Mouse (Mus musculus): ENCODE measurements around the gene Atp5j2. TPM values are rescaled to one million over a fixed set of nuclear protein-coding genes. Genes with fewer than 3 reads are reported as not detected.
"Not testable (repeated sequence)": the region's sequence is repeated elsewhere in the genome, so short reads cannot be mapped to it uniquely, and the experiment has no call there.

The Atp5j2 gene
- polyA plus RNA-seq, 2 experiments: 190 to 454 TPM

- Histone ChIP-seq H3K4me3 (ENCODE audit: insufficient read depth in 1 of 2, low read depth in 2 of 2, low read length in 2 of 2) (no peak overlapping the region), H3K4me2 (ENCODE audit: low read depth) (no peak overlapping the region), H3K9ac (replicated peaks) (no peak overlapping the region), H3K27me3 (ENCODE audit: control insufficient read depth, insufficient read depth, low read length) (no peaks in the 10 kb centered on the region), H3K27ac (no peak overlapping the region), H3K36me3 (replicated peaks; ENCODE audit: control insufficient read depth, insufficient read depth, low read depth) (no peaks in the 10 kb centered on the region; the same call in none of the 2 replicates), H3K4me1 (replicated peaks; ENCODE audit: control insufficient read depth in 2 of 2, insufficient read depth in 2 of 2, low read length in 1 of 2) (0 out of 4 replicates have a peak, but pooled peaks cover 0 to 2% of the 10 kb centered on the region in 2 experiments), H3K9me3 (ENCODE audit: control insufficient read depth, low read length) (no peaks in the 10 kb centered on the region)
- 89% methylated on average over 4 of the region's 4 CpGs for WGBS (ENCODE audit: insufficient replicate concordance)
- DNase-seq (ENCODE audit: low read depth in 3 of 3, low spot score in 3 of 3) (no peak), ATAC-seq (ENCODE audit: insufficient read depth) (no peak)
- TF ChIP-seq EP300 (IDR thresholded peaks at IDR 0.05; ENCODE audit: low read depth) (no peak), CTCF (IDR thresholded peaks at IDR 0.05; ENCODE audit: low read depth) (no peak)
Measured at GRCm38 (mm10) chr5:145211340-145211739, 19.5 kb upstream of the Atp5j2 start.

- H3K9ac ChIP-seq (replicated peaks): not testable (repeated sequence)
Measured at GRCm38 (mm10) chr5:145208391-145208790, 16.5 kb upstream of the Atp5j2 start.

GRCm38 (mm10) chr5:145207954-145208353 lies 16.1 kb upstream of the Atp5j2 start:
- Histone ChIP-seq H3K27ac (no peak overlapping the region), H3K9ac (replicated peaks) (no peak overlapping the region), H3K9me3 (ENCODE audit: control insufficient read depth, low read length) (no peaks in the 10 kb centered on the region), H3K4me1 (replicated peaks; ENCODE audit: control insufficient read depth in 2 of 2, insufficient read depth in 2 of 2, low read length in 1 of 2) (peaks cover 9% of the 10 kb centered on the region in 2 experiments), H3K27me3 (ENCODE audit: control insufficient read depth, insufficient read depth, low read length) (no peaks in the 10 kb centered on the region), H3K4me3 (ENCODE audit: insufficient read depth in 1 of 2, low read depth in 2 of 2, low read length in 2 of 2) (no peak overlapping the region), H3K4me2 (ENCODE audit: low read depth) (no peak overlapping the region), H3K36me3 (replicated peaks; ENCODE audit: control insufficient read depth, insufficient read depth, low read depth) (no peaks in the 10 kb centered on the region; the same call in none of the 2 replicates)
- no peak for DNase-seq (ENCODE audit: low read depth in 3 of 3, low spot score in 3 of 3)
- no peak for ATAC-seq (ENCODE audit: insufficient read depth)
- TF ChIP-seq EP300 (IDR thresholded peaks at IDR 0.05; ENCODE audit: low read depth) (no peak), CTCF (IDR thresholded peaks at IDR 0.05; ENCODE audit: low read depth) (no peak)
- 71% methylated on average over 6 of the region's 6 CpGs for WGBS (ENCODE audit: insufficient replicate concordance)

More at GRCm38 (mm10) chr5:145208391-145208790, 16.5 kb upstream of the Atp5j2 start:
- H3K4me1 ChIP-seq (replicated peaks; ENCODE audit: control insufficient read depth in 2 of 2, insufficient read depth in 2 of 2, low read length in 1 of 2); ATAC-seq (ENCODE audit: insufficient read depth); H3K27ac ChIP-seq; H3K4me2 ChIP-seq (ENCODE audit: low read depth); H3K4me3 ChIP-seq (ENCODE audit: insufficient read depth in 1 of 2, low read depth in 2 of 2, low read length in 2 of 2); H3K27me3 ChIP-seq (ENCODE audit: control insufficient read depth, insufficient read depth, low read length); H3K36me3 ChIP-seq (replicated peaks; ENCODE audit: control insufficient read depth, insufficient read depth, low read depth); DNase-seq (ENCODE audit: low read depth in 3 of 3, low spot score in 3 of 3); H3K9me3 ChIP-seq (ENCODE audit: control insufficient read depth, low read length): not testable (repeated sequence)
- 58% methylated on average over 11 of the region's 11 CpGs for WGBS (ENCODE audit: insufficient replicate concordance)

GRCm38 (mm10) chr5:145207385-145207784 lies 15.5 kb upstream of the Atp5j2 start:
- ATAC-seq (ENCODE audit: insufficient read depth): no peak
- Histone ChIP-seq H3K27me3 (ENCODE audit: control insufficient read depth, insufficient read depth, low read length) (no peaks in the 10 kb centered on the region), H3K4me3 (ENCODE audit: insufficient read depth in 1 of 2, low read depth in 2 of 2, low read length in 2 of 2) (no peak overlapping the region), H3K36me3 (replicated peaks; ENCODE audit: control insufficient read depth, insufficient read depth, low read depth) (no peaks in the 10 kb centered on the region; the same call in none of the 2 replicates), H3K27ac (no peak overlapping the region), H3K9ac (replicated peaks) (no peak overlapping the region), H3K9me3 (ENCODE audit: control insufficient read depth, low read length) (no peaks in the 10 kb centered on the region), H3K4me1 (replicated peaks; ENCODE audit: control insufficient read depth in 2 of 2, insufficient read depth in 2 of 2, low read length in 1 of 2) (peaks cover 9 to 11% of the 10 kb centered on the region in 2 experiments), H3K4me2 (ENCODE audit: low read depth) (no peak overlapping the region)
- 81% methylated on average over 6 of the region's 6 CpGs for WGBS (ENCODE audit: insufficient replicate concordance)
- DNase-seq (ENCODE audit: low read depth in 3 of 3, low spot score in 3 of 3): no peak
- TF ChIP-seq CTCF (IDR thresholded peaks at IDR 0.05; ENCODE audit: low read depth): no peak
- no peak for TF ChIP-seq EP300 (IDR thresholded peaks at IDR 0.05; ENCODE audit: low read depth)

GRCm38 (mm10) chr5:145205041-145205440 lies 13.2 kb upstream of the Atp5j2 start:
- no peak for DNase-seq (ENCODE audit: low read depth in 3 of 3, low spot score in 3 of 3)
- peak overlapping the region; percentile 60 to 81 for H3K4me3 ChIP-seq (ENCODE audit: insufficient read depth in 1 of 2, low read depth in 2 of 2, low read length in 2 of 2)
- peak overlapping the region; percentile 79 for H3K9ac ChIP-seq (replicated peaks)
- H3K4me1 ChIP-seq (replicated peaks; ENCODE audit: control insufficient read depth in 2 of 2, insufficient read depth in 2 of 2, low read length in 1 of 2): peaks cover 13 to 18% of the 10 kb centered on the region in 2 experiments
- H3K4me2 ChIP-seq (ENCODE audit: low read depth): peak overlapping the region; percentile 93
- no peaks in the 10 kb centered on the region for H3K27me3 ChIP-seq (ENCODE audit: control insufficient read depth, insufficient read depth, low read length)
- no peak for ATAC-seq (ENCODE audit: insufficient read depth)
- H3K9me3 ChIP-seq (ENCODE audit: control insufficient read depth, low read length): no peaks in the 10 kb centered on the region
- TF ChIP-seq CTCF (IDR thresholded peaks at IDR 0.05; ENCODE audit: low read depth): no peak
- TF ChIP-seq EP300 (IDR thresholded peaks at IDR 0.05; ENCODE audit: low read depth): no peak
- 13% methylated on average over 9 of the region's 9 CpGs for WGBS (ENCODE audit: insufficient replicate concordance)
- H3K27ac ChIP-seq: peak overlapping the region; percentile 3; the same call in 1 of the 2 replicates
- no peaks in the 10 kb centered on the region for H3K36me3 ChIP-seq (replicated peaks; ENCODE audit: control insufficient read depth, insufficient read depth, low read depth)

Data from liver, embryonic 14.5 days (tissue).